8 mouse cellular contexts compared by ENCODE assay signal in genomic region chr12:83764044-83764365, GRCm38 (mm10). TPM values are rescaled to one million over a fixed set of nuclear protein-coding genes. Genes with fewer than 3 reads are reported as not detected.
DNase-seq lines count a peak whose midpoint lies in the region; ATAC-seq and TF ChIP-seq lines count a peak whose summit lies in the region.

No protein-coding gene starts in this region.

- peaks cover 6% of the 10 kb centered on the region; the same call in 1 of the 2 replicates for H3K4me1 ChIP-seq in lung, postnatal 0 days (ENCODE audit: insufficient read depth, low read depth, low read length)
- peaks cover 13% of the 10 kb centered on the region for H3K4me1 ChIP-seq in forebrain, embryonic 12.5 days
- H3K4me1 ChIP-seq in neural tube, embryonic 14.5 days (ENCODE audit: control insufficient read depth, insufficient read depth, low read length) = peaks cover 5% of the 10 kb centered on the region

- H3K9ac ChIP-seq in lung, postnatal 0 days (replicated peaks; ENCODE audit: low read depth) = peak overlapping the region; percentile 16; the same call in 1 of the 2 replicates
- peak overlapping the region; percentile 36; the same call in 1 of the 2 replicates for H3K9ac ChIP-seq in forebrain, embryonic 12.5 days
- 0 out of 2 replicates have a peak overlapping the region, but pooled peaks have one; percentile 18 for H3K9ac ChIP-seq in neural tube, embryonic 14.5 days (replicated peaks; ENCODE audit: low read depth, low read length)

- H3K27ac ChIP-seq in lung, postnatal 0 days (ENCODE audit: low read length) = no peak overlapping the region
- no peak overlapping the region for H3K27ac ChIP-seq in forebrain, embryonic 12.5 days
- H3K27ac ChIP-seq in neural tube, embryonic 14.5 days (ENCODE audit: low read depth, low read length) = no peak overlapping the region

- DNase-seq in lung, postnatal 0 days (ENCODE audit: low spot score) = no peak
- DNase-seq in lung, postnatal 14 days = no peak
- peak; percentile 70 for DNase-seq in kidney, postnatal 14 days
- DNase-seq in cerebellum, adult 11 months = no peak
- no peak for DNase-seq in cerebellum, postnatal 10 days

- ATAC-seq in lung, postnatal 0 days = peak; percentile 13; the same call in 1 of the 2 replicates
- peak; percentile 33; the same call in 1 of the 2 replicates for ATAC-seq in forebrain, embryonic 12.5 days (ENCODE audit: low FRiP score)
- no peak for ATAC-seq in neural tube, embryonic 14.5 days (ENCODE audit: low read depth)
- ATAC-seq in megakaryocyte progenitor cell, adult 5-6 weeks (replicated peaks; ENCODE audit: poor library complexity) = no peak

- H3K27me3 ChIP-seq in lung, postnatal 0 days (replicated peaks; ENCODE audit: insufficient read depth, low read length) = no peaks in the 10 kb centered on the region
- peaks cover 17% of the 10 kb centered on the region for H3K27me3 ChIP-seq in forebrain, embryonic 12.5 days
- H3K27me3 ChIP-seq in neural tube, embryonic 14.5 days (ENCODE audit: control insufficient read depth, insufficient read depth, low read length) = no peaks in the 10 kb centered on the region

- TF ChIP-seq EP300 in lung, postnatal 0 days (IDR thresholded peaks at IDR 0.05) = no peak

- H3K4me2 ChIP-seq in lung, postnatal 0 days (replicated peaks; ENCODE audit: low read depth, low read length) = peak overlapping the region; percentile 67
- peak overlapping the region; percentile 56 for H3K4me2 ChIP-seq in forebrain, embryonic 12.5 days
- peak overlapping the region; percentile 49 for H3K4me2 ChIP-seq in neural tube, embryonic 14.5 days (ENCODE audit: low read depth, low read length)

- 4% methylated on average over 14 of the region's 14 CpGs for WGBS in lung, postnatal 0 days
- WGBS in forebrain, embryonic 12.5 days = 13% methylated on average over 14 of the region's 14 CpGs
- WGBS in neural tube, embryonic 14.5 days = 9% methylated on average over 14 of the region's 14 CpGs

- H3K9me3 ChIP-seq in lung, postnatal 0 days (ENCODE audit: low read length) = no peaks in the 10 kb centered on the region
- H3K9me3 ChIP-seq in forebrain, embryonic 12.5 days = no peaks in the 10 kb centered on the region
- no peaks in the 10 kb centered on the region for H3K9me3 ChIP-seq in neural tube, embryonic 14.5 days (ENCODE audit: control insufficient read depth, low read length)

- TF ChIP-seq CTCF in lung, postnatal 0 days (IDR thresholded peaks at IDR 0.05) = no peak

- peak overlapping the region; percentile 27; the same call in 1 of the 2 replicates for H3K4me3 ChIP-seq in lung, postnatal 0 days (ENCODE audit: low read depth, low read length)
- H3K4me3 ChIP-seq in forebrain, embryonic 12.5 days (replicated peaks) = peak overlapping the region; percentile 25
- peak overlapping the region; percentile 10; the same call in 1 of the 2 replicates for H3K4me3 ChIP-seq in neural tube, embryonic 14.5 days (ENCODE audit: low read depth, low read length)

- no peaks in the 10 kb centered on the region for H3K36me3 ChIP-seq in lung, postnatal 0 days (ENCODE audit: insufficient read depth, low read length)
- H3K36me3 ChIP-seq in forebrain, embryonic 12.5 days (replicated peaks) = no peaks in the 10 kb centered on the region
- H3K36me3 ChIP-seq in neural tube, embryonic 14.5 days (ENCODE audit: control insufficient read depth, insufficient read depth, low read length) = no peaks in the 10 kb centered on the region

RNA-seq across cellular contexts. Expression of gene Papln, which starts 0.6 kb away (rescaled TPM):
- polyA plus RNA-seq in lung, postnatal 0 days (2015; fragmentation: Nextera tagmentation; extraction: Ambion mirVana) = 0.29 and 0.30 TPM in 2 replicates
- 0.12 and 0.23 TPM in 2 replicates for polyA plus RNA-seq in forebrain, embryonic 12.5 days (2016; fragmentation: Nextera tagmentation; extraction: Ambion mirVana)
- 0.20 and 0.24 TPM in 2 replicates for polyA plus RNA-seq in neural tube, embryonic 14.5 days (2014; fragmentation: Nextera tagmentation; extraction: Ambion mirVana)
- not detected in 2 replicates for total RNA-seq in megakaryocyte progenitor cell, adult 5-6 weeks (2015)
- total RNA-seq in megakaryocyte progenitor cell, adult 5-6 weeks (2017) = not detected in 2 replicates

Comparison
In these comparisons a context has a peak if more than half of its experiments do, and no peak if none do; other contexts are left out.
1. ATAC-seq: peak in lung, postnatal 0 days (single experiment) and forebrain, embryonic 12.5 days (single experiment); none in neural tube, embryonic 14.5 days (single experiment) and megakaryocyte progenitor cell, adult 5-6 weeks (single experiment).
2. Peak in every context shown above with its lines, with median percentiles within 50 percentile points of each other: H3K4me2 ChIP-seq, H3K4me3 ChIP-seq and H3K9ac ChIP-seq.